ENCODE assay signal across 28 mouse cellular contexts in the genomic region with DNA sequence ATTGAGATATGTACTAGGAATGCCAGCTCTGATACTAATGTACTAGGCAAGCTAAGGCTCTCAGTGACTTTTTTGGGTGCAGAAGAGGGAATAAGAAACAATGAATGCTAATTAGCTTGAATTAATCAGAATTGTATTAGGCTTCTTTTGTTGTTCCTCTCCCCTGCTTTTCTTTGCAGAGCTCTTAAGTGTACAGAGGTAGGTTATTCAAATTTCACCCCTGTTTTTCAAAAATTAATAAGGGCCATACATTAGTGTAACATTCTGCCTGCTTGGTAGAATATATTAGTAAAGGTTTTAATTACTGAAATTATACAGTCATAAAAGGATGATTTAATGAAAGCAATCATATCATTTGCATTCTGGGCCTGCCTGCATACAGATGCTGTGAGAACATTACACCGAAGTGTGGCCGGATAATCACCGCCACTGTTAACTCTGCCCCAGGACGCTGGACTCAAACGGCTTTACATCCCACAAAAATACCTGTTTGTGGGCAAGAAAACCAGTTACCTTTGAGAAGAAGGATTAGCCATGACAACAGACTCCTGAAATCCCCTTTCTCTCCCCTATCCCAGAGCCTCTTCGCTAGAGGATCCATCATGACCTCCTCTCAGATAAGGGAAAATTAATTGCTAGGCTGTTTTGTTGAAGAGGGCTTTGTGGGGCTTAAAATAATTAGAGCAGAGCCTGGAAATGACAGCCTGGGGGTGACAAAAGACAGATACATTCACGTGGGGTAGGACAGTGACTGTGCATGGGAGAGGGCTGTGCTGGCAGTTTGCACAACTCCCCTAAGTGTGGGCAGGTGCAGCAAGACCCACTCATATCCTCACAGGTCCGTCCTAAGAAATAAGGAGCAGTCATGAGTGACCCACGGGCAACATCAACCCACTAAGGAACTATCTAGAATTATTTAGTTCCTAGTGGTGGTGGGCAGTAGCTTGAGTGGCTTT. TPM values are rescaled to one million over a fixed set of nuclear protein-coding genes. Genes with fewer than 3 reads are reported as not detected.
DNase-seq lines count a peak whose midpoint lies in the region; ATAC-seq lines count a peak whose summit lies in the region.
"Had no signal": no experiment of that assay in that cellular context is flagged by ENCODE, and none has a peak within 500 bp of the region (broad histone marks: within the 10 kb centered on the region; RNA-seq: fewer than 3 reads in every experiment).

No protein-coding gene starts in this region.

- H3K4me3 ChIP-seq in forebrain, embryonic 15.5 days: no peak overlapping the region
- H3K4me3 ChIP-seq in forebrain, embryonic 12.5 days (replicated peaks): no peak overlapping the region
- no peak overlapping the region for H3K4me3 ChIP-seq in midbrain, embryonic 15.5 days
- H3K4me3 ChIP-seq in kidney, embryonic 16.5 days (ENCODE audit: low read length): no peak overlapping the region
- H3K4me3 ChIP-seq: embryonic facial prominence, embryonic 10.5 days; gastrocnemius, adult 2 months; heart, embryonic 13.5 days; intestine, embryonic 15.5 days; lung, embryonic 15.5 days; stomach, embryonic 15.5 days had no signal

- no peaks in the 10 kb centered on the region for H3K36me3 ChIP-seq in forebrain, embryonic 15.5 days
- H3K36me3 ChIP-seq in forebrain, embryonic 12.5 days (replicated peaks): no peaks in the 10 kb centered on the region
- H3K36me3 ChIP-seq in midbrain, embryonic 15.5 days (replicated peaks): no peaks in the 10 kb centered on the region
- no peaks in the 10 kb centered on the region for H3K36me3 ChIP-seq in kidney, embryonic 16.5 days (ENCODE audit: insufficient read depth, low read length)
- H3K36me3 ChIP-seq: embryonic facial prominence, embryonic 10.5 days; heart, embryonic 13.5 days; intestine, embryonic 15.5 days; lung, embryonic 15.5 days; stomach, embryonic 15.5 days had no signal

- peak; percentile 35 for DNase-seq in retina, postnatal 1 day
- no peak for DNase-seq in retina, embryonic 14.5 days (ENCODE audit: low spot score)
- no peak for DNase-seq in gastrocnemius, postnatal 4 days (ENCODE audit: low spot score in 2 of 2)
- DNase-seq: cerebellum, adult 8-10 months; gastrocnemius, adult 2 months; layer of hippocampus, postnatal 36 days; thymus, adult 18-20 months; thymus, postnatal 4 days had no signal

- H3K27me3 ChIP-seq in forebrain, embryonic 15.5 days: no peaks in the 10 kb centered on the region
- no peaks in the 10 kb centered on the region for H3K27me3 ChIP-seq in forebrain, embryonic 12.5 days
- H3K27me3 ChIP-seq in midbrain, embryonic 15.5 days (replicated peaks): no peaks in the 10 kb centered on the region
- H3K27me3 ChIP-seq in kidney, embryonic 16.5 days (ENCODE audit: insufficient read depth, low read length): no peaks in the 10 kb centered on the region
- H3K27me3 ChIP-seq: heart, embryonic 13.5 days; intestine, embryonic 15.5 days; lung, embryonic 15.5 days; stomach, embryonic 15.5 days had no signal

- WGBS in forebrain, embryonic 15.5 days: 26% methylated on average over 9 of the region's 9 CpGs
- WGBS in forebrain, embryonic 12.5 days: 34% methylated on average over 9 of the region's 9 CpGs
- WGBS in midbrain, embryonic 15.5 days: 41% methylated on average over 9 of the region's 9 CpGs
- 69% methylated on average over 9 of the region's 9 CpGs for WGBS in kidney, embryonic 16.5 days

- H3K27ac ChIP-seq in forebrain, embryonic 15.5 days (replicated peaks): 0 out of 2 replicates have a peak overlapping the region, but pooled peaks have one; percentile 44
- no peak overlapping the region for H3K27ac ChIP-seq in forebrain, embryonic 12.5 days
- H3K27ac ChIP-seq in midbrain, embryonic 15.5 days: peak overlapping the region; percentile 71
- H3K27ac ChIP-seq in kidney, embryonic 16.5 days (ENCODE audit: low read length): no peak overlapping the region
- H3K27ac ChIP-seq: embryonic facial prominence, embryonic 10.5 days; gastrocnemius, adult 2 months; heart, embryonic 13.5 days; intestine, embryonic 15.5 days; liver, embryonic 14.5 days; lung, embryonic 15.5 days; macrophage; stomach, embryonic 15.5 days had no signal

- H3K9ac ChIP-seq in forebrain, embryonic 15.5 days (replicated peaks): no peak overlapping the region
- H3K9ac ChIP-seq in forebrain, embryonic 12.5 days: no peak overlapping the region
- no peak overlapping the region for H3K9ac ChIP-seq in midbrain, embryonic 15.5 days
- no peak overlapping the region for H3K9ac ChIP-seq in kidney, embryonic 16.5 days (replicated peaks; ENCODE audit: low read length)
- H3K9ac ChIP-seq: heart, embryonic 13.5 days; intestine, embryonic 15.5 days; liver, embryonic 14.5 days; lung, embryonic 15.5 days; stomach, embryonic 15.5 days had no signal

- ATAC-seq in forebrain, embryonic 15.5 days (replicated peaks): 0 out of 2 replicates have a peak, but pooled peaks have one; percentile 48
- ATAC-seq in forebrain, embryonic 12.5 days (ENCODE audit: low FRiP score): no peak; the same call in 1 of the 2 replicates
- peak; percentile 83 for ATAC-seq in midbrain, embryonic 15.5 days (replicated peaks)
- ATAC-seq in kidney, embryonic 16.5 days (ENCODE audit: low FRiP score, low TSS enrichment): no peak
- ATAC-seq: intestine, embryonic 15.5 days had no signal

- no peaks in the 10 kb centered on the region for H3K9me3 ChIP-seq in forebrain, embryonic 15.5 days
- no peaks in the 10 kb centered on the region for H3K9me3 ChIP-seq in forebrain, embryonic 12.5 days
- no peaks in the 10 kb centered on the region for H3K9me3 ChIP-seq in midbrain, embryonic 15.5 days
- H3K9me3 ChIP-seq in kidney, embryonic 16.5 days (ENCODE audit: low read length): no peaks in the 10 kb centered on the region
- H3K9me3 ChIP-seq: embryonic facial prominence, embryonic 10.5 days; intestine, embryonic 15.5 days; lung, embryonic 15.5 days; stomach, embryonic 15.5 days had no signal

- no peak overlapping the region for H3K4me2 ChIP-seq in forebrain, embryonic 15.5 days (replicated peaks)
- H3K4me2 ChIP-seq in forebrain, embryonic 12.5 days: no peak overlapping the region
- no peak overlapping the region for H3K4me2 ChIP-seq in midbrain, embryonic 15.5 days
- H3K4me2 ChIP-seq in kidney, embryonic 16.5 days (replicated peaks; ENCODE audit: low read depth, low read length): no peak overlapping the region
- H3K4me2 ChIP-seq: heart, embryonic 13.5 days; intestine, embryonic 15.5 days; lung, embryonic 15.5 days; stomach, embryonic 15.5 days had no signal

- H3K4me1 ChIP-seq in forebrain, embryonic 15.5 days: 0 out of 2 replicates have a peak, but pooled peaks cover 4% of the 10 kb centered on the region
- H3K4me1 ChIP-seq in forebrain, embryonic 12.5 days: peaks cover 8% of the 10 kb centered on the region
- H3K4me1 ChIP-seq in midbrain, embryonic 15.5 days: peaks cover 11% of the 10 kb centered on the region
- H3K4me1 ChIP-seq in kidney, embryonic 16.5 days (ENCODE audit: insufficient read depth, low read length): peaks cover 3% of the 10 kb centered on the region; the same call in 1 of the 2 replicates
- H3K4me1 ChIP-seq: embryonic facial prominence, embryonic 10.5 days; intestine, embryonic 15.5 days; lung, embryonic 15.5 days; stomach, embryonic 15.5 days had no signal

RNA-seq across cellular contexts. Expression of gene Ccdc185, which starts 49.3 kb away (rescaled TPM):
- polyA plus RNA-seq in forebrain, embryonic 15.5 days (2015; fragmentation: Nextera tagmentation; extraction: Ambion mirVana): not detected in 2 replicates
- polyA plus RNA-seq in forebrain, embryonic 12.5 days (2016; fragmentation: Nextera tagmentation; extraction: Ambion mirVana): not detected in 2 replicates
- polyA plus RNA-seq in midbrain, embryonic 15.5 days (2015; fragmentation: Nextera tagmentation; extraction: Ambion mirVana): not detected in 2 replicates
- polyA plus RNA-seq in kidney, embryonic 16.5 days (2015; fragmentation: Nextera tagmentation; extraction: Ambion mirVana): not detected in 2 replicates
- not detected for total RNA-seq in gastrocnemius, postnatal 4 days (2021)
- total RNA-seq: adrenal gland, postnatal 4 days; CH12.LX; gastrocnemius, adult 2 months; granulocyte monocyte progenitor cell, adult 5-6 weeks; heart, postnatal 25 days; left cerebral cortex, postnatal 25 days; MEL had no signal
- polyA plus RNA-seq: embryonic facial prominence, embryonic 10.5 days; heart, embryonic 13.5 days; intestine, embryonic 15.5 days; kidney, embryonic 14.5 days; limb, embryonic 14.5 days; liver, embryonic 14.5 days; lung, embryonic 15.5 days; macrophage; neural tube, embryonic 11.5 days; stomach, embryonic 15.5 days had no signal

Comparison
In these comparisons a context has a peak if more than half of its experiments do, and no peak if none do; other contexts are left out.
1. ATAC-seq: peak in forebrain, embryonic 15.5 days (single experiment) and midbrain, embryonic 15.5 days (single experiment); none in forebrain, embryonic 12.5 days (single experiment) and kidney, embryonic 16.5 days (single experiment).
2. H3K27ac ChIP-seq: peak in forebrain, embryonic 15.5 days (single experiment) and midbrain, embryonic 15.5 days (single experiment); none in forebrain, embryonic 12.5 days (single experiment) and kidney, embryonic 16.5 days (single experiment).